Mouse (Mus musculus) erythroblast, embryonic 14.5 days (primary cell): ENCODE results near the gene Nup93.

ENCODE experiments used
- GATA1 ChIP-seq: IDR thresholded peaks from 2 replicates; pipeline ENCODE4 v1.6.1; 2012; ENCODE audit warnings: low read length, inconsistent platforms, mixed read lengths
- TAL1 ChIP-seq: IDR thresholded peaks from 3 replicates; pipeline ENCODE4 v1.6.1; 2012; ENCODE audit warnings: low read length, inconsistent platforms, mixed read lengths

GRCm38 (mm10) chr8:94296312-94296991, 82.1 kb downstream of the Nup93 start:
- TF ChIP-seq GATA1: no peak
- TF ChIP-seq TAL1: no peak
